Comparison of ENCODE assay signal across 21 mouse cellular contexts in the genomic region with DNA sequence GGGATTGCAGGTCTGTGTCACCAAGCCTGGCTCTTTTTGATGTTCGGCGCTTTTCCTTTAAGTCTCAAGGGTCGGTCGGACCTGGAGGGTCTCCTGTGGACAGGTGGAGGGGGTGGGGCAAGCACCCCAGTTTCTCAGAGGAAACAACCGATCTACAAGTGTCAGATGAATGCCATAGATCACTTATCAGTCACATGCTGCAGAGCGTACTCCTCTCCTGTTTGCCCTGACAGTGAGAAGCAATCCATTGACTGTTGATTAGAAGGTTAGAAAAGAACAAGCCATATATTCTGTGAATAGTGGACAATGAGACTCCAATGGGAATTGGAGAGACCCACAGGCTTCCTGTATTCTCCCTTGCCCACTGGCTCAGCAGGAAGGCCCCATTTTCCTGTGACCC. TPM values are rescaled to one million over a fixed set of nuclear protein-coding genes. Genes with fewer than 3 reads are reported as not detected.
DNase-seq lines count a peak whose midpoint lies in the region; ATAC-seq lines count a peak whose summit lies in the region.
"Had no signal": no experiment of that assay in that cellular context is flagged by ENCODE, and none has a peak within 500 bp of the region (broad histone marks: within the 10 kb centered on the region; RNA-seq: fewer than 3 reads in every experiment).

No protein-coding gene starts in this region.

- no peak for ATAC-seq in CD4-positive, CD25-positive, alpha-beta regulatory T cell, adult 4 months
- ATAC-seq: forebrain, embryonic 14.5 days; forebrain, embryonic 16.5 days had no signal

- peak; percentile 54 for DNase-seq in CD4-positive, CD25-positive, alpha-beta regulatory T cell, adult 2 months (ENCODE audit: low read depth, low spot score)
- peak; percentile 43 for DNase-seq in CD4-positive helper T cell, adult 2 months (ENCODE audit: low read depth, low spot score)
- peak; percentile 45 for DNase-seq in naive thymus-derived CD4-positive, alpha-beta T cell, adult 2 months (ENCODE audit: low read depth)
- no peak for DNase-seq in testis, postnatal 14 days (ENCODE audit: low spot score)
- DNase-seq: adrenal gland, adult 2 months; adrenal gland, postnatal 10 days; adrenal gland, postnatal 25 days; B cell, adult 2 months; cerebellum, adult 11 months; cerebellum, adult 18-20 months; cerebellum, adult 8-10 months; cerebellum, adult 9-11 months; cerebellum, postnatal 14 days; cerebellum, postnatal 36 days; embryo, embryonic 11 days had no signal

RNA-seq across cellular contexts. Expression of a gene that starts 11.4 kb away (rescaled TPM):
- 100 to 1,000 TPM; 449 to 646 TPM for polyA plus RNA-seq in CD4-positive, CD25-positive, alpha-beta regulatory T cell, adult 4 months (2017; shearing (Covaris generic))
- polyA plus RNA-seq: erythroblast, embryonic 14.5 days; forebrain, embryonic 10.5 days; forebrain, embryonic 12.5 days had no signal
